Mouse (Mus musculus) granulocyte monocyte progenitor cell, adult 5-6 weeks (primary cell): ENCODE data around the gene Acy3. TPM values are rescaled to one million over a fixed set of nuclear protein-coding genes. Genes with fewer than 3 reads are reported as not detected.

Experiments
- ATAC-seq: replicated peaks from 2 replicates; pipeline ENCODE4 v1.8.0; 2016; ENCODE audit warnings: mild to moderate bottlenecking, moderate TSS enrichment, inconsistent platforms; ENCODE audit not compliant: poor library complexity, severe bottlenecking
- total RNA-seq, 2 experiments: library from RNA; stranded (forward) in 1 of 2; stranded (reverse) in 1 of 2; fragments of 200-712, 200-1000 nt in 1 of 2; fragments of >200 nt in 1 of 2; fragmentation: Nextera tagmentation in 1 of 2; gene quantifications; 2 replicates each; pipeline ENCODE4 v1.2.3; 2014 to 2017

Gene Acy3
- total RNA-seq, 2 experiments from 2014 or later: 4.0 to 6.4 TPM

GRCm38 (mm10) chr19:4000119-4000900 is 13.9 kb downstream of the Acy3 start, which contains the start of the genes Nudt8 and Gm49405:
Gene Nudt8, plus strand, starts transcription at chr19:4000580.
Gene Gm49405, plus strand, starts transcription at chr19:4000626.
- ATAC-seq: peak; percentile 82

GRCm38 (mm10) chr19:4000949-4001525 is 14.7 kb downstream of the Acy3 start:
- no peak for ATAC-seq

GRCm38 (mm10) chr19:4001752-4002151 is 15.4 kb downstream of the Acy3 start:
- ATAC-seq: no peak

- ATAC-seq: no peak
These were observed 16.7 kb downstream of the Acy3 start, which contains the start of gene Doc2g for GRCm38 (mm10) chr19:4003112-4003511. Gene Doc2g, plus strand, starts transcription at chr19:4003313.

- no peak for ATAC-seq
These were observed 17.3 kb downstream of the Acy3 start for GRCm38 (mm10) chr19:4003641-4004040.

- no peak for ATAC-seq
These were observed 18.0 kb downstream of the Acy3 start for GRCm38 (mm10) chr19:4004331-4004730.

- no peak for ATAC-seq
These were observed 18.7 kb downstream of the Acy3 start for GRCm38 (mm10) chr19:4005091-4005490.

GRCm38 (mm10) chr19:4005971-4006370 is 19.6 kb downstream of the Acy3 start:
- no peak for ATAC-seq

- no peak for ATAC-seq
These were observed 24.7 kb downstream of the Acy3 start for GRCm38 (mm10) chr19:4011086-4011485.

- peak; percentile 96 for ATAC-seq
These were observed 26.2 kb downstream of the Acy3 start, which contains the start of gene Ndufv1 for GRCm38 (mm10) chr19:4012432-4013022. Gene Ndufv1, minus strand, starts transcription at chr19:4012806.

- peak; percentile 6; the same call in 1 of the 2 replicates for ATAC-seq
These were observed 26.7 kb downstream of the Acy3 start for GRCm38 (mm10) chr19:4013066-4013465.

GRCm38 (mm10) chr19:4014802-4015201 is 28.4 kb downstream of the Acy3 start:
- ATAC-seq: no peak

- no peak for ATAC-seq
These were observed 29.3 kb downstream of the Acy3 start for GRCm38 (mm10) chr19:4015635-4016034.

GRCm38 (mm10) chr19:4017921-4018587 is 31.7 kb downstream of the Acy3 start:
- ATAC-seq: no peak

- peak; percentile 90 for ATAC-seq
These were observed 32.6 kb downstream of the Acy3 start for GRCm38 (mm10) chr19:4018743-4019583.

- ATAC-seq: no peak
These were observed 36.8 kb downstream of the Acy3 start for GRCm38 (mm10) chr19:4023185-4023584.

GRCm38 (mm10) chr19:4027576-4027975 is 41.2 kb downstream of the Acy3 start:
- no peak for ATAC-seq

GRCm38 (mm10) chr19:4032668-4033067 is 46.3 kb downstream of the Acy3 start:
- ATAC-seq: no peak

GRCm38 (mm10) chr19:4033298-4033697 is 46.9 kb downstream of the Acy3 start:
- ATAC-seq: no peak

- no peak for ATAC-seq
These were observed 47.4 kb downstream of the Acy3 start for GRCm38 (mm10) chr19:4033742-4034141.
